Mouse (Mus musculus) embryonic facial prominence, embryonic 13.5 days (tissue): Measurements from ENCODE around the gene Syne2. TPM values are rescaled to one million over a fixed set of nuclear protein-coding genes. Genes with fewer than 3 reads are reported as not detected.

ENCODE experiments used
- ATAC-seq: fragments of 200-750 bp; cut with Nextera tagmentation; 2 replicates; pipeline ENCODE4 v1.8.0; 2017; ENCODE audit warnings: low read depth; ENCODE audit not compliant: insufficient number of reproducible peaks, insufficient read depth, low FRiP score, low TSS enrichment
- H3K27ac ChIP-seq: fragments of 300-500 bp; sonication (generic); 2 replicates; pipeline ENCODE4 v1.5.1; 2015; ENCODE audit warnings: moderate library complexity, mild to moderate bottlenecking, inconsistent platforms
- H3K27me3 ChIP-seq: fragments of 300-500 bp; sonication (generic); 2 replicates; pipeline ENCODE4 v1.6.1; 2015; ENCODE audit warnings: mild to moderate bottlenecking, inconsistent platforms
- H3K36me3 ChIP-seq: fragments of 300-500 bp; sonication (generic); 2 replicates; pipeline ENCODE4 v1.6.1; 2015; ENCODE audit warnings: mild to moderate bottlenecking, inconsistent platforms
- H3K4me1 ChIP-seq: fragments of 300-500 bp; sonication (generic); 2 replicates; pipeline ENCODE4 v1.6.1; 2015; ENCODE audit warnings: inconsistent platforms
- H3K4me2 ChIP-seq: fragments of 300-500 bp; sonication (generic); 2 replicates; pipeline ENCODE4 v1.6.1; 2015; ENCODE audit warnings: moderate library complexity, mild to moderate bottlenecking, inconsistent platforms
- H3K4me3 ChIP-seq: fragments of 300-500 bp; sonication (generic); 2 replicates; pipeline ENCODE4 v1.5.1; 2015; ENCODE audit warnings: mild to moderate bottlenecking, inconsistent platforms
- H3K9ac ChIP-seq: fragments of 300-500 bp; sonication (generic); 2 replicates; pipeline ENCODE4 v1.6.1; 2015; ENCODE audit warnings: mild to moderate bottlenecking, inconsistent platforms
- H3K9me3 ChIP-seq: fragments of 300-500 bp; sonication (generic); 2 replicates; pipeline ENCODE4 v1.6.1; 2016; ENCODE audit warnings: inconsistent platforms
- WGBS: fragments of 180-500 bp; shearing (Covaris S2); methylation state at CpG from one replicate; pipeline ENCODE4 v1.1.7; 2015; ENCODE audit warnings: mixed read lengths; 5-methylcytosine and 5-hydroxymethylcytosine counted together
- polyA plus RNA-seq: library from polyadenylated mRNA; unstranded; fragments of >200 nt; fragmentation: Nextera tagmentation; extraction: Ambion mirVana; gene quantifications from 2 replicates; pipeline ENCODE4 v1.2.1, GENCODE M21; 2015

The Syne2 gene
- polyA plus RNA-seq, 1 experiment from 2014 or later, result 67.0 TPM

- Histone ChIP-seq H3K4me3 (no peak overlapping the region), H3K9ac (0 out of 2 replicates have a peak overlapping the region, but pooled peaks have one; percentile 22), H3K27me3 (no peaks in the 10 kb centered on the region), H3K36me3 (no peaks in the 10 kb centered on the region), H3K4me1 (peaks cover 17% of the 10 kb centered on the region), H3K9me3 (no peaks in the 10 kb centered on the region), H3K27ac (no peak overlapping the region), H3K4me2 (peak overlapping the region; percentile 27; the same call in 1 of the 2 replicates)
- ATAC-seq, result no peak
- WGBS, result 15% methylated on average over 12 of the region's 12 CpGs
Measured at GRCm38 (mm10) chr12:75874287-75874994, 56.5 kb downstream of the Syne2 start.

GRCm38 (mm10) chr12:75879636-75880317 lies 61.8 kb downstream of the Syne2 start:
- no peaks in the 10 kb centered on the region for H3K27me3 ChIP-seq
- H3K9ac ChIP-seq, result no peak overlapping the region
- no peak overlapping the region for H3K4me2 ChIP-seq
- no peaks in the 10 kb centered on the region for H3K9me3 ChIP-seq
- no peak overlapping the region for H3K4me3 ChIP-seq
- ATAC-seq, result no peak
- whole genome bisulfite sequencing, result 78% methylated on average over 12 of the region's 12 CpGs
- no peaks in the 10 kb centered on the region for H3K36me3 ChIP-seq
- peaks cover 5% of the 10 kb centered on the region; the same call in 1 of the 2 replicates for H3K4me1 ChIP-seq
- H3K27ac ChIP-seq, result no peak overlapping the region

- H3K4me1 ChIP-seq, result 0 out of 2 replicates have a peak, but pooled peaks cover 4% of the 10 kb centered on the region
- H3K4me3 ChIP-seq, result no peak overlapping the region
- no peaks in the 10 kb centered on the region for H3K9me3 ChIP-seq
- no peaks in the 10 kb centered on the region for H3K27me3 ChIP-seq
- no peak overlapping the region for H3K9ac ChIP-seq
- ATAC-seq, result no peak
- no peaks in the 10 kb centered on the region for H3K36me3 ChIP-seq
- WGBS, result 74% methylated on average over 4 of the region's 4 CpGs
- no peak overlapping the region for H3K4me2 ChIP-seq
- no peak overlapping the region for H3K27ac ChIP-seq
Measured at GRCm38 (mm10) chr12:75881554-75881953, 63.6 kb downstream of the Syne2 start.

GRCm38 (mm10) chr12:75886161-75886560 lies 68.2 kb downstream of the Syne2 start:
- Histone ChIP-seq H3K9me3 (no peaks in the 10 kb centered on the region), H3K4me3 (no peak overlapping the region), H3K4me1 (0 out of 2 replicates have a peak, but pooled peaks cover 4% of the 10 kb centered on the region), H3K27ac (no peak overlapping the region), H3K9ac (no peak overlapping the region), H3K36me3 (peaks cover 6% of the 10 kb centered on the region), H3K27me3 (no peaks in the 10 kb centered on the region), H3K4me2 (no peak overlapping the region)
- ATAC-seq, result no peak
- 46% methylated on average over 7 of the region's 7 CpGs for WGBS

GRCm38 (mm10) chr12:75886946-75887345 lies 69.0 kb downstream of the Syne2 start:
- no peak overlapping the region for H3K27ac ChIP-seq
- peaks cover 9% of the 10 kb centered on the region for H3K36me3 ChIP-seq
- H3K9ac ChIP-seq, result no peak overlapping the region
- H3K4me2 ChIP-seq, result no peak overlapping the region
- H3K4me1 ChIP-seq, result no peaks in the 10 kb centered on the region
- H3K9me3 ChIP-seq, result no peaks in the 10 kb centered on the region
- H3K27me3 ChIP-seq, result no peaks in the 10 kb centered on the region
- WGBS, result 78% methylated on average over 2 of the region's 2 CpGs
- H3K4me3 ChIP-seq, result no peak overlapping the region
- ATAC-seq, result no peak

- H3K27me3 ChIP-seq, result no peaks in the 10 kb centered on the region
- no peak overlapping the region for H3K4me3 ChIP-seq
- H3K36me3 ChIP-seq, result peaks cover 17% of the 10 kb centered on the region
- ATAC-seq, result no peak
- no peak overlapping the region for H3K4me2 ChIP-seq
- 94% methylated on average over 12 of the region's 12 CpGs for WGBS
- H3K9ac ChIP-seq, result no peak overlapping the region
- no peaks in the 10 kb centered on the region for H3K9me3 ChIP-seq
- no peaks in the 10 kb centered on the region for H3K4me1 ChIP-seq
- H3K27ac ChIP-seq, result no peak overlapping the region
Measured at GRCm38 (mm10) chr12:75888721-75889120, 70.8 kb downstream of the Syne2 start.

GRCm38 (mm10) chr12:75891206-75891605 lies 73.3 kb downstream of the Syne2 start:
- no peak overlapping the region for H3K27ac ChIP-seq
- no peak overlapping the region for H3K4me3 ChIP-seq
- no peaks in the 10 kb centered on the region for H3K4me1 ChIP-seq
- no peaks in the 10 kb centered on the region for H3K9me3 ChIP-seq
- no peaks in the 10 kb centered on the region for H3K27me3 ChIP-seq
- 88% methylated on average over 5 of the region's 5 CpGs for WGBS
- ATAC-seq, result no peak
- no peak overlapping the region for H3K9ac ChIP-seq
- peaks cover 17% of the 10 kb centered on the region for H3K36me3 ChIP-seq
- no peak overlapping the region for H3K4me2 ChIP-seq

GRCm38 (mm10) chr12:75893392-75893791 lies 75.5 kb downstream of the Syne2 start:
- H3K27ac ChIP-seq, result no peak overlapping the region
- peaks cover 32% of the 10 kb centered on the region for H3K36me3 ChIP-seq
- no peak overlapping the region for H3K4me3 ChIP-seq
- no peak overlapping the region for H3K9ac ChIP-seq
- H3K4me2 ChIP-seq, result no peak overlapping the region
- ATAC-seq, result no peak
- no peaks in the 10 kb centered on the region for H3K27me3 ChIP-seq
- no peaks in the 10 kb centered on the region for H3K4me1 ChIP-seq
- 77% methylated on average over 5 of the region's 5 CpGs for WGBS
- H3K9me3 ChIP-seq, result no peaks in the 10 kb centered on the region

- Histone ChIP-seq H3K27me3 (no peaks in the 10 kb centered on the region), H3K4me1 (no peaks in the 10 kb centered on the region), H3K4me2 (no peak overlapping the region), H3K9me3 (no peaks in the 10 kb centered on the region), H3K36me3 (peaks cover 32% of the 10 kb centered on the region), H3K9ac (no peak overlapping the region), H3K4me3 (no peak overlapping the region), H3K27ac (no peak overlapping the region)
- WGBS, result 76% methylated on average over 9 of the region's 9 CpGs
- no peak for ATAC-seq
Measured at GRCm38 (mm10) chr12:75894316-75894997, 76.5 kb downstream of the Syne2 start.

- Histone ChIP-seq H3K4me2 (no peak overlapping the region), H3K4me1 (no peaks in the 10 kb centered on the region), H3K27me3 (no peaks in the 10 kb centered on the region), H3K36me3 (peaks cover 32% of the 10 kb centered on the region), H3K9me3 (no peaks in the 10 kb centered on the region), H3K4me3 (no peak overlapping the region), H3K9ac (no peak overlapping the region), H3K27ac (no peak overlapping the region)
- 74% methylated on average over 7 of the region's 7 CpGs for WGBS
- no peak for ATAC-seq
Measured at GRCm38 (mm10) chr12:75894998-75895331, 77.0 kb downstream of the Syne2 start.

- Histone ChIP-seq H3K27me3 (no peaks in the 10 kb centered on the region), H3K4me1 (no peaks in the 10 kb centered on the region), H3K36me3 (peaks cover 28% of the 10 kb centered on the region), H3K27ac (no peak overlapping the region), H3K9me3 (peaks cover 3% of the 10 kb centered on the region; the same call in 1 of the 2 replicates), H3K4me2 (no peak overlapping the region), H3K4me3 (no peak overlapping the region), H3K9ac (no peak overlapping the region)
- WGBS, result 78% methylated on average over 7 of the region's 7 CpGs
- ATAC-seq, result no peak
Measured at GRCm38 (mm10) chr12:75897793-75898192, 79.9 kb downstream of the Syne2 start.
